Mouse (Mus musculus) liver, embryonic 11.5 days (tissue): ENCODE measurements around the gene Pole3. TPM values are rescaled to one million over a fixed set of nuclear protein-coding genes. Genes with fewer than 3 reads are reported as not detected.
"Not testable (repeated sequence)": the region's sequence is repeated elsewhere in the genome, so short reads cannot be mapped to it uniquely, and the experiment has no call there.

ENCODE experiments used
- ATAC-seq: fragments of 200-750 bp; cut with Nextera tagmentation; replicated peaks from 2 replicates; pipeline ENCODE4 v1.8.0; 2017; ENCODE audit warnings: moderate number of reproducible peaks, mild to moderate bottlenecking, moderate TSS enrichment, moderate library complexity; ENCODE audit not compliant: low FRiP score
- DNase-seq: peaks from one replicate; pipeline ENCODE4 v3.0.0-alpha.2; 2017; ENCODE audit warnings: low spot score
- H3K27ac ChIP-seq: fragments of 300-500 bp; sonication (generic); 2 replicates; pipeline ENCODE4 v1.5.1; 2014; ENCODE audit warnings: mild to moderate bottlenecking, low read depth, low read length, control low read depth
- H3K27me3 ChIP-seq: fragments of 300-500 bp; sonication (generic); replicated peaks from 2 replicates; pipeline ENCODE4 v1.6.1; 2014; ENCODE audit warnings: low read length, mixed read lengths; ENCODE audit not compliant: control insufficient read depth, insufficient read depth
- H3K36me3 ChIP-seq: fragments of 300-500 bp; sonication (generic); 2 replicates; pipeline ENCODE4 v1.6.1; 2014; ENCODE audit warnings: mild to moderate bottlenecking, low read length, moderate library complexity, mixed read lengths; ENCODE audit not compliant: control insufficient read depth, insufficient read depth
- H3K4me1 ChIP-seq: fragments of 300-500 bp; sonication (generic); replicated peaks from 2 replicates; pipeline ENCODE4 v1.6.1; 2014; ENCODE audit warnings: low read length, mixed read lengths; ENCODE audit not compliant: control insufficient read depth, insufficient read depth
- H3K4me2 ChIP-seq: fragments of 300-500 bp; sonication (generic); 2 replicates; pipeline ENCODE4 v1.6.1; 2014; ENCODE audit warnings: mild to moderate bottlenecking, control low read depth, moderate library complexity
- H3K4me3 ChIP-seq: fragments of 300-500 bp; sonication (generic); 2 replicates; pipeline ENCODE4 v1.5.1; 2014; ENCODE audit warnings: low read depth, low read length, control low read depth
- H3K9ac ChIP-seq: fragments of 300-500 bp; sonication (generic); 2 replicates; pipeline ENCODE4 v1.6.1; 2014; ENCODE audit warnings: low read depth, low read length, control low read depth
- H3K9me3 ChIP-seq: fragments of 300-500 bp; sonication (generic); 2 replicates; pipeline ENCODE4 v1.6.1; 2016; ENCODE audit warnings: low read length, inconsistent platforms, mixed read lengths; ENCODE audit not compliant: control insufficient read depth
- WGBS: fragments of 180-500 bp; shearing (Covaris S2); extraction: QIAGEN DNeasy Blood & Tissue Kit; methylation state at CpG from one replicate; pipeline ENCODE4 v1.1.7; 2014; 5-methylcytosine and 5-hydroxymethylcytosine counted together
- polyA plus RNA-seq: library from polyadenylated mRNA; unstranded; fragments of >200 nt; fragmentation: Nextera tagmentation; extraction: Ambion mirVana; gene quantifications from 2 replicates; pipeline ENCODE4 v1.2.1, GENCODE M21; 2014

Gene Pole3
- polyA plus RNA-seq, 1 experiment from 2014 or later: 102 TPM

GRCm38 (mm10) chr4:62479593-62479936 is 45.3 kb downstream of the Pole3 start:
- H3K4me1 ChIP-seq, H3K36me3 ChIP-seq, DNase-seq, ATAC-seq, H3K27ac ChIP-seq, H3K9me3 ChIP-seq: not testable (repeated sequence)
- Histone ChIP-seq H3K4me2 (peak overlapping the region; percentile 95), H3K4me3 (peak overlapping the region; percentile 60), H3K9ac (peak overlapping the region; percentile 30; the same call in 1 of the 2 replicates), H3K27me3 (peaks cover 14% of the 10 kb centered on the region)
- WGBS: 12% methylated on average over 11 of the region's 11 CpGs

GRCm38 (mm10) chr4:62477542-62478244 is 47.2 kb downstream of the Pole3 start:
- H3K36me3 ChIP-seq: no peaks in the 10 kb centered on the region
- H3K9me3 ChIP-seq: no peaks in the 10 kb centered on the region
- ATAC-seq (no peak), DNase-seq (no peak)
- no peak overlapping the region for H3K9ac ChIP-seq
- peaks cover 14% of the 10 kb centered on the region for H3K27me3 ChIP-seq
- peaks cover 4% of the 10 kb centered on the region for H3K4me1 ChIP-seq
- H3K4me3 ChIP-seq: no peak overlapping the region
- WGBS: 82% methylated on average over 6 of the region's 6 CpGs
- no peak overlapping the region for H3K27ac ChIP-seq
- H3K4me2 ChIP-seq: no peak overlapping the region

- Histone ChIP-seq H3K36me3 (no peaks in the 10 kb centered on the region), H3K9me3 (no peaks in the 10 kb centered on the region), H3K4me1 (peaks cover 4% of the 10 kb centered on the region), H3K9ac (no peak overlapping the region), H3K4me2 (no peak overlapping the region), H3K27me3 (peaks cover 11% of the 10 kb centered on the region), H3K4me3 (no peak overlapping the region), H3K27ac (no peak overlapping the region)
- no peak for ATAC-seq
- DNase-seq: no peak
- 83% methylated on average over 6 of the region's 6 CpGs for WGBS
These were observed 49.1 kb downstream of the Pole3 start for GRCm38 (mm10) chr4:62475793-62476192.

- DNase-seq (no peak), ATAC-seq (no peak)
- Histone ChIP-seq H3K36me3 (no peaks in the 10 kb centered on the region), H3K4me3 (no peak overlapping the region), H3K4me1 (peaks cover 4% of the 10 kb centered on the region), H3K27ac (no peak overlapping the region), H3K9me3 (no peaks in the 10 kb centered on the region), H3K9ac (no peak overlapping the region), H3K4me2 (no peak overlapping the region), H3K27me3 (peaks cover 5% of the 10 kb centered on the region)
- WGBS: 74% methylated on average over 2 of the region's 2 CpGs
These were observed 49.7 kb downstream of the Pole3 start for GRCm38 (mm10) chr4:62475131-62475530.

Other genes starting within 250 kb of the Pole3 start
- 26.9 and 29.9 TPM in 2 replicates for gene Fkbp15, start 164.5 kb downstream of the Pole3 start, polyA plus RNA-seq
- 48.6 and 56.8 TPM in 2 replicates for gene Slc31a1, start 164.3 kb downstream of the Pole3 start, polyA plus RNA-seq
- gene Cdc26, start 116.4 kb downstream of the Pole3 start, polyA plus RNA-seq: 155 and 156 TPM in 2 replicates
- 30.7 and 30.8 TPM in 2 replicates for gene Prpf4, start 116.3 kb downstream of the Pole3 start, polyA plus RNA-seq
- gene Rnf183, start 89.8 kb downstream of the Pole3 start, polyA plus RNA-seq: not detected in 2 replicates
- 5.2 and 5.3 TPM in 2 replicates for gene Wdr31, start 54.2 kb downstream of the Pole3 start, polyA plus RNA-seq
- 0.48 and 0.99 TPM in 2 replicates for gene Bspry, start 45.0 kb downstream of the Pole3 start, polyA plus RNA-seq
- 10.1 and 10.9 TPM in 2 replicates for gene Hdhd3, start 21.6 kb downstream of the Pole3 start, polyA plus RNA-seq
- 468 and 489 TPM in 2 replicates for gene Alad, start 5.2 kb downstream of the Pole3 start, polyA plus RNA-seq
- 0.36 and 0.49 TPM in 2 replicates for gene 4933430I17Rik, start 301 bp upstream of the Pole3 start, polyA plus RNA-seq
- gene Rgs3, start 34.8 kb upstream of the Pole3 start, polyA plus RNA-seq: 9.7 and 12.3 TPM in 2 replicates